Mouse (Mus musculus): Measurements from ENCODE around the gene Arvcf. TPM values are rescaled to one million over a fixed set of nuclear protein-coding genes. Genes with fewer than 3 reads are reported as not detected.
A peak's percentile ranks its signal among the peaks of the same experiment; 100 is the strongest.

Arvcf gene
- polyA plus RNA-seq, 1 experiment from 2014 or later = 9.7 TPM

DNA sequence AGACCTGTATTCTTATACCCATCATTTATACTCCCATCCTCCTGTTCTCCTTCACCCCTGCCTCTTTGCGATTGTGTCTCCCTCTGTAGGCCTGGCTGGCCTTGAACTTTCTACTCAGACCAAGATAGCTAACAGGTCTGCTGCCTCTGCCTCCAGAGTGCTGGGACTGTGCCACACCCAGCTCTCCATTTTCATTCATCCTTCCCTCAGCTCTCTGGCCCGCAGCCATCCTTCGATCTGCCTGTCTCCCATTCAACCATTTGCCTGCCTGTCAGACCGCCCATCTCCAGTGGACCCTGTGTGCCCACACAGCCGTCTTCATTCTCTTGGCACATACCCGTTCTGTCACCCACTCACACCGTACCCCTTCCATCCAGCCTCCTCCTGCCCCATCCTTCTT lies 36.2 kb downstream of the Arvcf start:
- no peak overlapping the region for H3K4me3 ChIP-seq (ENCODE audit: low read depth, low read length)
- no peak for DNase-seq
- TF ChIP-seq CTCF (IDR thresholded peaks at IDR 0.05; ENCODE audit: low read depth) (no peak), EP300 (IDR thresholded peaks at IDR 0.05; ENCODE audit: low read depth) (no peak)
- no peak overlapping the region for H3K4me2 ChIP-seq (ENCODE audit: low read depth, low read length)
- H3K9me3 ChIP-seq (ENCODE audit: low read length) = no peaks in the 10 kb centered on the region
- no peak overlapping the region for H3K9ac ChIP-seq (replicated peaks)
- 81% methylated on average over 7 of the region's 7 CpGs for WGBS (ENCODE audit: insufficient replicate concordance)
- peaks cover 19% of the 10 kb centered on the region for H3K4me1 ChIP-seq (ENCODE audit: insufficient read depth)
- H3K27ac ChIP-seq (ENCODE audit: low read depth) = no peak overlapping the region
- no peaks in the 10 kb centered on the region for H3K36me3 ChIP-seq (replicated peaks; ENCODE audit: insufficient read depth, low read length)
- H3K27me3 ChIP-seq (ENCODE audit: insufficient read depth, low read length) = no peaks in the 10 kb centered on the region
- ATAC-seq = no peak

DNA sequence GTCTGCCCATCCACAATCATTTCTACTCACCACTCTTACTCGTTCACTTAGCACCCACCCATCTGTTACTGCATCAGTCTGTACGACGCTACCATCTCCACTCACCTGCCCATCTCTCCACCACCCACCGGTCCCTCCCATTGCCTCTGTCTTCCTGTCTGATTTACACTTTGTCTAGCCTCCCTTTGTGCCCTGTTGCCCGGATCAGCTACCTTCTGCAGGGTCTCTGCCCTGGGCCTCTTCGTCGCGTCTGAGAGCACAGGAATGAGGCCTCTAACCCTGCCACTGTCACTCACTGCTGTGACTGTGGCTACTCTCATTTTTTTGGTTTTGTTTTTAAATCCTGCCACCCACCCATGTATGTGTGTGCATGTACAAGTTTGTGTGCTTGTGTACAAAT lies 36.7 kb downstream of the Arvcf start:
- Histone ChIP-seq H3K4me2 (ENCODE audit: low read depth, low read length) (no peak overlapping the region), H3K27me3 (ENCODE audit: insufficient read depth, low read length) (no peaks in the 10 kb centered on the region), H3K9me3 (ENCODE audit: low read length) (no peaks in the 10 kb centered on the region), H3K9ac (replicated peaks) (no peak overlapping the region), H3K4me3 (ENCODE audit: low read depth, low read length) (no peak overlapping the region), H3K4me1 (ENCODE audit: insufficient read depth) (peaks cover 23% of the 10 kb centered on the region), H3K27ac (ENCODE audit: low read depth) (no peak overlapping the region), H3K36me3 (replicated peaks; ENCODE audit: insufficient read depth, low read length) (no peaks in the 10 kb centered on the region)
- DNase-seq (no peak), ATAC-seq (no peak)
- TF ChIP-seq EP300 (IDR thresholded peaks at IDR 0.05; ENCODE audit: low read depth) (no peak), CTCF (IDR thresholded peaks at IDR 0.05; ENCODE audit: low read depth) (no peak)
- 88% methylated on average over 8 of the region's 8 CpGs for WGBS (ENCODE audit: insufficient replicate concordance)

DNA sequence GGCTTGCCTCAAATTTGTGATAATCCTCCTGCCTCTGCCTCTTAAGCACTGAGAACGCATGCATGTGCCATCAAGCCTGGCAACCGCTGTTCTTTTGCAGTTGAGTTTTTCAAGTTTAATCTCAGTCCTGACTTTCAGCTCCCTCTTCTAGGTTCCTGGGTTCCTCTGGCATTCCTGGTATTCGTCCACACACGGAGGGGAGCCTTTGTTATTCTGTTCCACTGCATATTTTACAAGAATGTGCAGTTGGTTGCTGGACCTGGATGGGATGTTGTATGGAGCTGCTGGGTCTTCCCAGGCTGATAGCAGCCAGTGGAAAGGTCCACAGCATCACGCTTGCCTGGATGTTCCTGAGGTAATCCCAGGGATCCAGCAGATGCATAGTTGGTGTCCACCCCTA lies 37.4 kb downstream of the Arvcf start:
- DNase-seq (no peak), ATAC-seq (no peak)
- H3K36me3 ChIP-seq (replicated peaks; ENCODE audit: insufficient read depth, low read length) = no peaks in the 10 kb centered on the region

DNA sequence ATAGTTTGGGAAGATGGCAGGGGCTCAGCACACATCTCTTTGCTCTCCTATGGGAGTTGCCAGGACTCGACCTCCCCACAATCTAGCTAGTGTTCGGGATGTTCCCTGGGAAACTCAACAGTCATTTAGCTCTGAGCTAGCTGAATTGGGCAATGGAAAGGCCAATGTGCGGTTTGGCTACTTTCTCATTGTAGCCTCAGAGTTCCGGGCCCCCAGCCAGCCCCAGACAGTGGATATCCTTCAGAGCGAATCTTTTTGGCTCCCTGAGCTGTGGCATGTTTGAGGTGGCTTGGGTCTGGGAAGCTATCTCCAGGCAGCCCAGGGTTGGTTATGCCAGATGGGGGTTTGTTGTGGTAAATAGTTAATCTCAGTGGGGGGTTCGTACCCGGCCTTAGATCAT lies 38.5 kb downstream of the Arvcf start:
- no peak overlapping the region for H3K4me3 ChIP-seq (ENCODE audit: low read depth, low read length)
- DNase-seq (peak; percentile 15), ATAC-seq (no peak)
- TF ChIP-seq EP300 (IDR thresholded peaks at IDR 0.05; ENCODE audit: low read depth) (no peak), CTCF (IDR thresholded peaks at IDR 0.05; ENCODE audit: low read depth) (no peak)
- H3K36me3 ChIP-seq (replicated peaks; ENCODE audit: insufficient read depth, low read length) = no peaks in the 10 kb centered on the region
- WGBS (ENCODE audit: insufficient replicate concordance) = 75% methylated on average over 7 of the region's 7 CpGs
- no peak overlapping the region for H3K4me2 ChIP-seq (ENCODE audit: low read depth, low read length)
- H3K27me3 ChIP-seq (ENCODE audit: insufficient read depth, low read length) = no peaks in the 10 kb centered on the region
- peaks cover 29% of the 10 kb centered on the region for H3K4me1 ChIP-seq (ENCODE audit: insufficient read depth)
- H3K27ac ChIP-seq (ENCODE audit: low read depth) = no peak overlapping the region
- no peak overlapping the region for H3K9ac ChIP-seq (replicated peaks)
- no peaks in the 10 kb centered on the region for H3K9me3 ChIP-seq (ENCODE audit: low read length)

More for the DNA sequence above, 37.4 kb downstream of the Arvcf start:
- Histone ChIP-seq H3K4me3 (ENCODE audit: low read depth, low read length) (no peak overlapping the region), H3K4me1 (ENCODE audit: insufficient read depth) (peaks cover 23% of the 10 kb centered on the region), H3K9me3 (ENCODE audit: low read length) (no peaks in the 10 kb centered on the region), H3K4me2 (ENCODE audit: low read depth, low read length) (no peak overlapping the region), H3K9ac (replicated peaks) (no peak overlapping the region), H3K27ac (ENCODE audit: low read depth) (no peak overlapping the region), H3K27me3 (ENCODE audit: insufficient read depth, low read length) (no peaks in the 10 kb centered on the region)
- TF ChIP-seq CTCF (IDR thresholded peaks at IDR 0.05; ENCODE audit: low read depth) = no peak
- TF ChIP-seq EP300 (IDR thresholded peaks at IDR 0.05; ENCODE audit: low read depth) = no peak
- WGBS (ENCODE audit: insufficient replicate concordance) = 81% methylated on average over 5 of the region's 5 CpGs

DNA sequence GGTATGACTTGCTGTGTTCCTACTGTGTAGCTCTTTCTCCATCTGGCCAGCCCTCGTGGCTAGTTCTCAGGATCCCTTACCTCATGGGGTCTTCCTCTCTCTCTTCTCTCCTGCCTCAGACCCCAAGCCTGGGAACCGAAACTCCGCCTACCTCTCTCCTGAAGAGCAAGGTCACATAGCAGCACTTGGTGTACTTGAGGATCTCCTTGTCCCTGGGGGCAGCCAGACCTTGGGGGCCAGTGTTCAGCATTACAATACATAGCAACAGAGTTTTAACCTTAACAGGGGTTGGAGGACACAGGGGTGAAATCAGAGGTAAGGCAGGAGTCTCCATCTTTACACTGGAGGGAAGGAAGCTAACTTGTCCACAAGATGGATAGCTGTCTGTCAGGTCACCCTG lies 39.0 kb downstream of the Arvcf start:
- Histone ChIP-seq H3K27me3 (ENCODE audit: insufficient read depth, low read length) (no peaks in the 10 kb centered on the region), H3K36me3 (replicated peaks; ENCODE audit: insufficient read depth, low read length) (no peaks in the 10 kb centered on the region), H3K9me3 (ENCODE audit: low read length) (no peaks in the 10 kb centered on the region), H3K4me2 (ENCODE audit: low read depth, low read length) (no peak overlapping the region), H3K9ac (replicated peaks) (no peak overlapping the region), H3K27ac (ENCODE audit: low read depth) (peak overlapping the region; percentile 53), H3K4me3 (ENCODE audit: low read depth, low read length) (no peak overlapping the region), H3K4me1 (ENCODE audit: insufficient read depth) (peaks cover 34% of the 10 kb centered on the region)
- TF ChIP-seq EP300 (IDR thresholded peaks at IDR 0.05; ENCODE audit: low read depth) (no peak), CTCF (IDR thresholded peaks at IDR 0.05; ENCODE audit: low read depth) (no peak)
- WGBS (ENCODE audit: insufficient replicate concordance) = 50% methylated on average over 3 of the region's 3 CpGs
- ATAC-seq (no peak), DNase-seq (peak; percentile 11)

- no peak overlapping the region for H3K9ac ChIP-seq (replicated peaks)
- WGBS (ENCODE audit: insufficient replicate concordance) = 27% methylated on average over 5 of the region's 7 CpGs
Observed at GRCm38 (mm10) chr16:18387704-18388582, 40.0 kb downstream of the Arvcf start.

More at GRCm38 (mm10) chr16:18387704-18388582, 40.0 kb downstream of the Arvcf start:
- Histone ChIP-seq H3K27me3 (ENCODE audit: insufficient read depth, low read length) (no peaks in the 10 kb centered on the region), H3K4me2 (ENCODE audit: low read depth, low read length) (peak overlapping the region; percentile 42), H3K9me3 (ENCODE audit: low read length) (no peaks in the 10 kb centered on the region), H3K4me1 (ENCODE audit: insufficient read depth) (peaks cover 42% of the 10 kb centered on the region), H3K36me3 (replicated peaks; ENCODE audit: insufficient read depth, low read length) (no peaks in the 10 kb centered on the region), H3K27ac (ENCODE audit: low read depth) (peak overlapping the region; percentile 85), H3K4me3 (ENCODE audit: low read depth, low read length) (no peak overlapping the region)
- DNase-seq (peak; percentile 59), ATAC-seq (peak; percentile 54)
- no peak for TF ChIP-seq CTCF (IDR thresholded peaks at IDR 0.05; ENCODE audit: low read depth)
- 0 out of 2 replicates have a peak, but pooled peaks have one; percentile 37 for TF ChIP-seq EP300 (IDR thresholded peaks at IDR 0.05; ENCODE audit: low read depth)

All from liver, postnatal 0 days (tissue).